Mouse (Mus musculus): Measurements from ENCODE around the gene Hist1h3b. TPM values are rescaled to one million over a fixed set of nuclear protein-coding genes. Genes with fewer than 3 reads are reported as not detected.

Gene Hist1h3b
- total RNA-seq, 2 experiments from 2014 or later: 54.7 to 79.9 TPM

DNA sequence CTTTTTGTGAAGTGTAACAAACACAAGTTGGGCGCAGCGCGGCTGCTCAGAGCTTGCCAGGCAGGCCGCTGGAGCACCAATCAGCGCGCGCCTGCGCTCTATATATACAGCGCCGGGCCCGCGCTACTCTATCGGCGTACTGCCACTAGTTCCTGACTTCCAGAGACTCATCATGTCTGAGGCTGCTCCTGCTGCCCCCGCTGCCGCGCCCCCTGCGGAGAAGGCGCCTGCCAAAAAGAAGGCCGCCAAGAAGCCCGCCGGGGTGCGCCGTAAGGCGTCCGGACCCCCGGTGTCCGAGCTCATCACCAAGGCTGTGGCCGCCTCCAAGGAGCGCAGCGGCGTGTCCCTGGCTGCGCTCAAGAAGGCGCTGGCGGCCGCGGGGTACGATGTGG, 13.4 kb upstream of the Hist1h3b start, which contains the start of gene Hist1h1c:
TSS of gene Hist1h1c (plus strand) at position 132 of the 392 bp plus-strand sequence.
- peak; percentile 90 to 93 for DNase-seq

GRCm38 (mm10) chr13:23739069-23739921, 12.8 kb upstream of the Hist1h3b start:
- peak; percentile 92 to 94 for DNase-seq

DNA sequence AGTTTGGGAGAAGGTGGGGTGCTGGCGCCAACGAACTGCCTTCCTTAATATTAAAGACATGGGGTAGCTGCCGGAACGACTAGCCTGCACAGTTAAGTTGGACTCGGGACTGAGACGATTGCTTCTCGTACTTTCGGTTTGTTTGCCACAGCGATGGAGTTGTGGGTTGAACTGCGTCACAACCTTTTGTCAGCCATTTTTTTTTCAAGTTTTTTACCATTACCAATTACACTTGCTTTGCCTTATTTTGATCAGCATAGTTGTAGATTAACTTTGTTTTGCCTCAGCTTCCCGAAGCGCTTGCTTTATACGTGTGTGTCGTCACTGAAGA, 12.2 kb upstream of the Hist1h3b start:
- DNase-seq: no peak

DNA sequence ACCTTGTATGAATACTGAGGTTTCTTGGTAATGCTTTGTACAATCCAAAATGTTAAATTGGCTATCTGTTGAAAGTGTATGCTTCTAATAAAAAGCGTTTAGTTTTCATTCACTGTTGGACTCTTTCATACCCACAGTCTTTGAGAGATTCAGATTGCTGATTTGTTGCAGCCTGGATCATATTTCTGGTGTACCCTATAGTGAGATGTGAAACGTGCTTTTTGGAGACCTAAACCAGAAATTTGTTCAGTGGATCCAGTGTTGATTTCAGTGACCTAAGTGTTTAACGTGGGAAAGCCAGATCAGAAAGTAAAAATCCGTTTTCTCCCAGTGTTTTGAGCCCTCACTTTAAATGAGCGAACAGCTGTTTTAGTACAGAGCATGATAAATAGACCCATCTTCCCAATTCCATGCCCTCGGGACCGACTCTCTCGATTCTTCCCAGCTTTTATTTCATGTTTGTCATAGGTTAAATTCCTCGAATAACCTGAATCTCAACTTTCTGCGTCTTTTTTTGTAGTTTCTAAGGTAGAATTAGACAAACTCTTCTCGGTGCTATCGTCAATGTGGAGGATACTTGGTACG, 11.7 kb upstream of the Hist1h3b start:
- no peak for DNase-seq

- no peak for DNase-seq
Measured at GRCm38 (mm10) chr13:23740910-23741309, 11.2 kb upstream of the Hist1h3b start.

GRCm38 (mm10) chr13:23742007-23742406, 10.1 kb upstream of the Hist1h3b start:
- no peak for DNase-seq

GRCm38 (mm10) chr13:23743215-23743614, 8.9 kb upstream of the Hist1h3b start:
- no peak for DNase-seq

GRCm38 (mm10) chr13:23743963-23744362, 8.1 kb upstream of the Hist1h3b start:
- DNase-seq: no peak

- no peak for DNase-seq
Measured at GRCm38 (mm10) chr13:23744421-23745380, 7.4 kb upstream of the Hist1h3b start.

DNA sequence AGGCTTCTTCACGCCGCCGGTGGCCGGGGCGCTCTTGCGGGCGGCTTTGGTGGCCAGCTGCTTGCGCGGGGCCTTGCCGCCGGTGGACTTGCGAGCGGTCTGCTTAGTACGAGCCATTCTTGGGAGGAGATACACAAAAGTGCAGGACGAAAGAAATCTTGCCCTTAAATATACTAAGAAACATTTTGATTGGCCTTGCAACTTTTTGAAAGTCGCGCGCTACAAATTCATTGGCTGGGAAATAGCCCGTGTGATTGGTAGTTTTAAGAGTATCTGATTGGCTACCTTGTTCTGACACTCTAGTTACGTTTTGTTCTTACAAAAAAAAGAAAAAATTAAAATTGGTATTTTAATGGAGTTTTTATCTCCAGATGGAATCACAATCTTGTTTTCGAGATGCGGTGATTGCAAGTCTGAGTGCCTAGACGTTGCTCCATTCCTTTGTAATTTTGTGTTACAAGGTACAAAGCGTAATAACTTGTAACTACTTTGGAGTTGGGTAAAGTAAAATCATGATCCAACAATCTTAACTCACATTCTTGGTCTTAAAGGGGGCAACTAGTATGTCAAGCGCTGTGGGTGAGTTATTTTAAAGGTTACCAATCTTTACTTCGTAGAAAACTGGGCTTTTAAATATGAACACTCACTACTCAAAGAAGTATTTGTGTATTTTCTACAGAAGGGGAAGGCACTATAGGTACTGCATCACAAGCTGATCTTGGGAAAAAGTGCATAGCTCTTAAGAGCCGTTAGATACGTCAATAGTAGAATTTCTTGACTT, 6.5 kb upstream of the Hist1h3b start, which contains the start of gene Hist1h3c:
TSS of gene Hist1h3c (minus strand) at position 222 of the 781 bp plus-strand sequence.
- peak; percentile 77 to 86 for DNase-seq

DNA sequence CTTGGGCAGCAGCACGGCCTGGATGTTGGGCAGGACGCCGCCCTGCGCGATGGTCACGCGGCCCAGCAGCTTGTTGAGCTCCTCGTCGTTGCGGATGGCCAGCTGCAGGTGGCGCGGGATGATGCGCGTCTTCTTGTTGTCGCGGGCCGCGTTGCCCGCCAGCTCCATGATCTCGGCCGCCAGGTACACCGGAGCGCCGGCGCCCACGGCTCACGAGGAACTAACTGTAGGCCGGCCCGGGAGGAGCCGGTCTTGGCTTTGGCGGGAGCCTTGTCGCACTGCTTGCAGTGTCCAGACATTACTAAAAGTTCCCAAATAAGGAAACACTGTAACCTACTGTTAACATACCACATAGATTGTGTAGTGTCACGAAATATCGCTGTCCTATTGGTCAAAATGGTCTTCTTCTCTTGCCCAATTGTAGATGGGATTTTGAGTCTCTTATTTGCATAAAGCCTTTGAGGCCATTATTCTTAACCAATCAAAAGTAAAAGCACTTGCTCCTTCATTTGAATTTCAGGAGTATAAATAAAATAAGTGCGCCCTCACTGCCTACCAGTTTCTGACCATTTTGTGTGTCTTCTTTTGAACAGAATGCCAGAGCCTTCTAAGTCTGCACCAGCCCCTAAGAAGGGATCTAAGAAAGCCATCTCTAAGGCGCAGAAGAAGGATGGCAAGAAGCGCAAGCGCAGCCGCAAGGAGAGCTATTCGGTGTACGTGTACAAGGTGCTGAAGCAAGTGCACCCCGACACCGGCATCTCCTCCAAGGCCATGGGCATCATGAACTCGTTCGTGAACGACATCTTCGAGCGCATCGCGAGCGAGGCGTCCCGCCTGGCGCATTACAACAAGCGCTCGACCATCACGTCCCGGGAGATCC, 5.6 kb upstream of the Hist1h3b start, which contains the start of gene Hist1h2bb:
TSS of gene Hist1h2bb (plus strand) at position 534 of the 880 bp plus-strand sequence.
- DNase-seq: peak; percentile 57

- DNase-seq: no peak
Measured at GRCm38 (mm10) chr13:23747081-23747891, 4.8 kb upstream of the Hist1h3b start.

- DNase-seq: no peak
Measured at GRCm38 (mm10) chr13:23747892-23748288, 4.2 kb upstream of the Hist1h3b start.

DNA sequence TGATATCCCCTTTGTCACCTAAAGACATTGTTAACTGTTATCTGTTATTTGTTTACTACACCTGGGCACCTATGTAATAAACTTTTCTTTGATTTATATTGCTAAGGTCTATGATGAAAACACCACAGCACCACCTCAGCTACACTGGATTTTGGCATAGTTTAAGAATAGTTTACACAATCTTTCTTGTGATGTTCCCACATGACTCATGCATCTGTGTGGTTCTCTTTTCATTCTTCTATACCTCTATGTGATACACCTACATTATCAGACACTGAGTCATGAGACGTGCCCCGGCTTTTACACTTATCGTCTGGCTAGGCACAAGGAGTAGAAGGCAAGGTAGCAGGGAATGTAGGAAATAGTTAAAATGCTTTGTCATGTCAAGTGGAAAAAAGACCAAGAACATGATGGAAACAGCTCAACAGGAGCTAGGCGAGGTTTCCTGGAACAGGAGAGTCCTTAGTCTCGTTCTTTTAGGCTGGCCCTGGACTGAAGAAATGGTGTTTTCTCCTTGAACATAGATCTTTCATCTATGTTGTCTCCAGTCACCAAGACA, 2.4 kb upstream of the Hist1h3b start:
- DNase-seq: no peak

GRCm38 (mm10) chr13:23750839-23751477, 1.1 kb upstream of the Hist1h3b start, which contains the start of gene Hist1h2ab:
Gene Hist1h2ab, plus strand, starts transcription at chr13:23751126.
- peak in 1 of 2 experiments; percentile 39 for DNase-seq

GRCm38 (mm10) chr13:23751478-23751956, 550 bp upstream of the Hist1h3b start:
- no peak for DNase-seq

DNA sequence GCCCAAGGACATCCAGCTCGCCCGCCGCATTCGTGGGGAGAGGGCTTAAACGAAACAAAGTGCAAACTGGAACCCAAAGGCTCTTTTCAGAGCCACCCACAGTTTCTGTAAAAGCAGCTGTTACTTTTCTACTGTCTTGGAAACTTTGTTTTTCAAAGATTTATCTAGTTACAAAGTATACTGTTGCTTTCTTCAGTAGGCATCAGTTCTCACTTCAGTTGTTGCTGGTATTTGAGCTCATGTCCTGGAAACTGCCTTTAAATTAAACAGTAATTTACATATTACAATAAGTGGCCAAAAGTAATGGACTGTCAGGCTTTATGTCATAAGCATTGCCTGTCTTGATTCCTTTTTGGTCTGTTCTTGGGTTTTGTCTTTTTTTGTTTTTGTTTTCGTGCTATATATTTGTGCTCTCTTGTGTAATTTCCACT, 690 bp downstream of the Hist1h3b start:
- DNase-seq: no peak

Data from adrenal gland, postnatal 36 days (tissue).